Mouse (Mus musculus) spleen, adult 2 months (tissue): Measurements from ENCODE around the gene Tspan3.

Experiments
- CTCF ChIP-seq: fragments of 200-500 bp; IDR thresholded peaks from 2 replicates; pipeline ENCODE4 v1.5.1; 2011; ENCODE audit warnings: mild to moderate bottlenecking, inconsistent platforms; ENCODE audit not compliant: insufficient read depth, insufficient read length, insufficient replicate concordance; ENCODE audit errors: extremely low read depth
- POLR2A ChIP-seq: fragments of 200-500 bp; IDR thresholded peaks from 2 replicates; pipeline ENCODE4 v1.6.1; 2011; ENCODE audit warnings: low read depth, low read length, inconsistent platforms

- TF ChIP-seq CTCF, result no peak
- no peak for TF ChIP-seq POLR2A
These were observed 36.9 kb downstream of the Tspan3 start for GRCm38 (mm10) chr9:56128331-56128730.
